Mouse (Mus musculus) kidney, postnatal 10 days (tissue): ENCODE measurements around the gene Olfr1434.
"Not testable (repeated sequence)": the region's sequence is repeated elsewhere in the genome, so short reads cannot be mapped to it uniquely, and the experiment has no call there.

Experiments used
- DNase-seq: peaks from one replicate; pipeline ENCODE4 v3.0.0; 2021; ENCODE audit warnings: mixed read lengths

Gene Olfr1434

GRCm38 (mm10) chr19:12279554-12279953, at the start of gene Olfr1434:
TSS of gene Olfr1434 (plus strand) at chr19:12279854.
- no peak for DNase-seq

DNA sequence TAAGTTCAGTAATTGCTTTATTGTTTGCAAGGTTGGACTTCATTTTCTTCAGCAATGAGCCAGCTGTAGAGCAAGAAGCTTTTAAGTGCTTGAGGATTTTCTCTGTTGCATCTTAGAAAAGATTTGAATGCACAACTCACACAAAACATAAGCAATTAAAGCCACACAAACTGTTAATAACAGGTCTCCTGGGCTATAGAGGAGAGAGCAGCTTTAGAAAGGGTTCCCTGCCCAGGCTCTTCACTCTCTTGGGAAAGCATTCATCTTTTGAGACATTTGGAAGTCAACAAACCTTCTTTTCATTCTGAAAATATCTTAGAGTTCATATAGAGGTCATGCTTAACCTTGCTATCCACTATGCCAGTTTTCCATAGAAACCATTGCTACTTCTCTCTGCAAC, 47.2 kb upstream of the Olfr1434 start, which contains the start of gene Olfr1432:
Olfr1432 (minus strand) TSS at position 101 of the 400 bp plus-strand sequence.
- DNase-seq = not testable (repeated sequence)

- no peak for DNase-seq
Measured at GRCm38 (mm10) chr19:12241559-12241958, 38.1 kb upstream of the Olfr1434 start, which contains the start of gene Olfr262. TSS of gene Olfr262 (minus strand) at chr19:12241659.

GRCm38 (mm10) chr19:12260732-12261131, 18.9 kb upstream of the Olfr1434 start, which contains the start of gene Olfr235:
TSS of gene Olfr235 (plus strand) at chr19:12261032.
- no peak for DNase-seq

- DNase-seq = no peak
Measured at GRCm38 (mm10) chr19:12292979-12293378, 13.3 kb downstream of the Olfr1434 start.

GRCm38 (mm10) chr19:12299030-12299429, 19.4 kb downstream of the Olfr1434 start, which contains the start of gene Olfr1436:
TSS of gene Olfr1436 (minus strand) at chr19:12299130.
- not testable (repeated sequence) for DNase-seq

DNA sequence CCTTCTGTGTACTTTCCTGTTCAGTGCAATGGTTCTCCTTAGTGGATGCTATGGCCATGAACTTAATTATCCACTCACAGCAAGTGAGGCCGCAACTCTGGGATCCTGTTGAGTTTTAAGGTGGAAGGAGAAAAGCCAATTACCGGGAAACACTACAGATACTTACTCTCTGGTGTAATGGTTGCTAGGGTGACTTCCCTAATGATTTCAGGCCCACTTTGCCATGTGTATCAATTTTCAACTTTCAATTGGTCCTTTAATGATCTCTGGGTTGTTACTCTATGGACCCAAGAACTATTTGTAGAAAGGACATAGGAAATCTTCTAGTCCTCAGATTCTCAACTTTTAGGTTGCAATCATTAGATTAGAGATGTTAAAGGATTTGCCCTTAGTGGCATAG, 45.3 kb downstream of the Olfr1434 start, which contains the start of gene Olfr1437:
Olfr1437 (minus strand) TSS at position 101 of the 400 bp plus-strand sequence.
- DNase-seq = no peak
